Mouse (Mus musculus): Measurements from ENCODE around the gene Rps4x. TPM values are rescaled to one million over a fixed set of nuclear protein-coding genes. Genes with fewer than 3 reads are reported as not detected.

The Rps4x gene
- polyA plus RNA-seq, 1 experiment from 2014 or later = 682 TPM

- H3K9ac ChIP-seq (ENCODE audit: low read length) = no peak overlapping the region; the same call in 1 of the 2 replicates
- no peaks in the 10 kb centered on the region for H3K27me3 ChIP-seq (replicated peaks; ENCODE audit: control insufficient read depth, insufficient read depth, low read length)
Measured at GRCm38 (mm10) chrX:102157423-102157791, 31.8 kb downstream of the Rps4x start.

GRCm38 (mm10) chrX:102156618-102157422 is 32.4 kb downstream of the Rps4x start, which contains the start of gene Ercc6l:
Gene Ercc6l (minus strand): TSS chrX:102157091.
- Histone ChIP-seq H3K36me3 (ENCODE audit: control insufficient read depth, insufficient read depth, low read length) (no peaks in the 10 kb centered on the region), H3K27me3 (replicated peaks; ENCODE audit: control insufficient read depth, insufficient read depth, low read length) (no peaks in the 10 kb centered on the region), H3K4me1 (ENCODE audit: control insufficient read depth, insufficient read depth, low read length) (no peaks in the 10 kb centered on the region), H3K27ac (ENCODE audit: low read depth, low read length) (peak within 1 kb of the TSS; percentile 52; the same call in 1 of the 2 replicates), H3K9me3 (replicated peaks; ENCODE audit: control insufficient read depth, low read length) (no peaks in the 10 kb centered on the region), H3K4me2 (ENCODE audit: low read length) (peak within 1 kb of the TSS; percentile 40), H3K4me3 (ENCODE audit: low read depth, low read length) (peak within 1 kb of the TSS; percentile 33), H3K9ac (ENCODE audit: low read length) (peak within 1 kb of the TSS; percentile 50)
- peak; percentile 99 for ATAC-seq
- WGBS = 26% methylated on average over 42 of the region's 42 CpGs
- peak; percentile 97 for DNase-seq (ENCODE audit: low spot score)

More at GRCm38 (mm10) chrX:102157423-102157791, 31.8 kb downstream of the Rps4x start:
- no peaks in the 10 kb centered on the region for H3K9me3 ChIP-seq (replicated peaks; ENCODE audit: control insufficient read depth, low read length)
- peak overlapping the region; percentile 33 for H3K4me3 ChIP-seq (ENCODE audit: low read depth, low read length)
- no peaks in the 10 kb centered on the region for H3K36me3 ChIP-seq (ENCODE audit: control insufficient read depth, insufficient read depth, low read length)
- ATAC-seq = no peak; the same call in 1 of the 2 replicates
- no peaks in the 10 kb centered on the region for H3K4me1 ChIP-seq (ENCODE audit: control insufficient read depth, insufficient read depth, low read length)
- H3K4me2 ChIP-seq (ENCODE audit: low read length) = peak overlapping the region; percentile 40
- WGBS = 61% methylated on average over 5 of the region's 5 CpGs
- H3K27ac ChIP-seq (ENCODE audit: low read depth, low read length) = peak overlapping the region; percentile 52; the same call in 1 of the 2 replicates
- no peak for DNase-seq (ENCODE audit: low spot score)

DNA sequence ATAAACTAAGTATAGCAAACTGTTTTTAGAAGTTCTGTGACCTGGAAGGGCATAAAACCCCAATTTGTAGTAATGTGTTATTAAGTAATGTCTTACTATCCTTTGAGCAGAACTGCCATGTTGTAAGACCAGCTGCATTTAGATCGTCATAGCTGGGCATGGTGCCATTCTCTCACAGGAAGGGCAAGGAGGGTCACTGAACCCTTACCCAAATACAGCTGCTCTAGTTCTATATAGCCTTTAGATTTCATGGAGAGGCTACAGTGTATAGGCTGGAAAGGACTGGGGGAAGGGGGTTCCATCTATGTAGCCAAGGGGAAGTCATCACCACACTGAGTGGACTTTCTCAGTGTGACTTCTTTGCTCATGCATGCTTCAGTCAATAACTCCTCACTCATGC is 48.0 kb downstream of the Rps4x start:
- no peak for ATAC-seq
- H3K9me3 ChIP-seq (replicated peaks; ENCODE audit: control insufficient read depth, low read length) = no peaks in the 10 kb centered on the region

More for the DNA sequence above, 48.0 kb downstream of the Rps4x start:
- 82% methylated on average over 1 of the region's 1 CpGs for WGBS
- H3K27ac ChIP-seq (ENCODE audit: low read depth, low read length) = no peak overlapping the region
- H3K9ac ChIP-seq (ENCODE audit: low read length) = no peak overlapping the region
- no peaks in the 10 kb centered on the region for H3K27me3 ChIP-seq (replicated peaks; ENCODE audit: control insufficient read depth, insufficient read depth, low read length)
- 0 out of 2 replicates have a peak, but pooled peaks cover 8% of the 10 kb centered on the region for H3K36me3 ChIP-seq (ENCODE audit: control insufficient read depth, insufficient read depth, low read length)
- H3K4me3 ChIP-seq (ENCODE audit: low read depth, low read length) = no peak overlapping the region
- no peak overlapping the region for H3K4me2 ChIP-seq (ENCODE audit: low read length)
- no peak for DNase-seq (ENCODE audit: low spot score)
- no peaks in the 10 kb centered on the region for H3K4me1 ChIP-seq (ENCODE audit: control insufficient read depth, insufficient read depth, low read length)

Other genes with a start within 250 kb of the Rps4x start
- gene Rtl5, start 118.1 kb downstream of the Rps4x start, polyA plus RNA-seq (2014; fragmentation: Nextera tagmentation; extraction: Ambion mirVana) = 9.6 and 11.0 TPM in 2 replicates
- gene Pin4, start 69.9 kb downstream of the Rps4x start, polyA plus RNA-seq (2014; fragmentation: Nextera tagmentation; extraction: Ambion mirVana) = 59.3 and 79.6 TPM in 2 replicates
- 5.6 and 6.1 TPM in 2 replicates for gene Ercc6l, start 32.3 kb downstream of the Rps4x start, polyA plus RNA-seq (2014; fragmentation: Nextera tagmentation; extraction: Ambion mirVana)
- 9.7 and 12.4 TPM in 2 replicates for gene Cited1, start 62.8 kb upstream of the Rps4x start, polyA plus RNA-seq (2014; fragmentation: Nextera tagmentation; extraction: Ambion mirVana)

Data from forebrain, embryonic 14.5 days (tissue).